Mouse (Mus musculus): ENCODE results near the gene Uvrag. TPM values are rescaled to one million over a fixed set of nuclear protein-coding genes. Genes with fewer than 3 reads are reported as not detected.

Gene Uvrag
- total RNA-seq, 2 experiments from 2014 or later: 18.4 to 25.0 TPM

- no peak for DNase-seq
Observed at GRCm38 (mm10) chr7:99020353-99020752, 120.6 kb downstream of the Uvrag start.

- DNase-seq: no peak
Observed at GRCm38 (mm10) chr7:99017224-99017844, 123.6 kb downstream of the Uvrag start.

GRCm38 (mm10) chr7:99015914-99016313 lies 125.0 kb downstream of the Uvrag start:
- DNase-seq: no peak

GRCm38 (mm10) chr7:99015419-99015818 lies 125.5 kb downstream of the Uvrag start:
- no peak for DNase-seq

- DNase-seq: no peak
Observed at GRCm38 (mm10) chr7:99014620-99015019, 126.3 kb downstream of the Uvrag start.

GRCm38 (mm10) chr7:99007506-99008354 lies 133.2 kb downstream of the Uvrag start:
- no peak for DNase-seq

GRCm38 (mm10) chr7:99003231-99003630 lies 137.7 kb downstream of the Uvrag start:
- DNase-seq: no peak

GRCm38 (mm10) chr7:98998722-98999121 lies 142.2 kb downstream of the Uvrag start:
- DNase-seq: no peak

GRCm38 (mm10) chr7:98997760-98998159 lies 143.2 kb downstream of the Uvrag start:
- no peak for DNase-seq

GRCm38 (mm10) chr7:98996791-98997190 lies 144.2 kb downstream of the Uvrag start:
- no peak for DNase-seq

GRCm38 (mm10) chr7:98995126-98995727 lies 145.7 kb downstream of the Uvrag start:
- no peak for DNase-seq

GRCm38 (mm10) chr7:98994137-98994536 lies 146.8 kb downstream of the Uvrag start:
- DNase-seq: no peak

GRCm38 (mm10) chr7:98993395-98993794 lies 147.5 kb downstream of the Uvrag start:
- DNase-seq: no peak

- DNase-seq: no peak
Observed at GRCm38 (mm10) chr7:98991204-98991761, 149.7 kb downstream of the Uvrag start.

- DNase-seq: no peak
Observed at GRCm38 (mm10) chr7:98990510-98990909, 150.4 kb downstream of the Uvrag start.

GRCm38 (mm10) chr7:98986962-98987441 lies 153.9 kb downstream of the Uvrag start:
- no peak for DNase-seq

- DNase-seq: no peak
Observed at GRCm38 (mm10) chr7:98985935-98986334, 155.0 kb downstream of the Uvrag start.

GRCm38 (mm10) chr7:98985489-98985888 lies 155.5 kb downstream of the Uvrag start:
- no peak for DNase-seq

- no peak for DNase-seq
Observed at GRCm38 (mm10) chr7:98984319-98984718, 156.6 kb downstream of the Uvrag start.

GRCm38 (mm10) chr7:98983058-98983457 lies 157.9 kb downstream of the Uvrag start:
- DNase-seq: no peak

GRCm38 (mm10) chr7:98981423-98981822 lies 159.5 kb downstream of the Uvrag start:
- no peak for DNase-seq

GRCm38 (mm10) chr7:98976839-98977457 lies 164.0 kb downstream of the Uvrag start:
- no peak for DNase-seq

Measured in gastrocnemius, postnatal 10 days (tissue).